Mouse (Mus musculus): ENCODE data around the gene Cd81. TPM values are rescaled to one million over a fixed set of nuclear protein-coding genes. Genes with fewer than 3 reads are reported as not detected.

The Cd81 gene
- polyA plus RNA-seq, 1 experiment from 2014 or later: 455 TPM

- Histone ChIP-seq H3K27me3 (ENCODE audit: control insufficient read depth, insufficient read depth, low read length) (no peaks in the 10 kb centered on the region), H3K27ac (no peak overlapping the region), H3K9me3 (ENCODE audit: control insufficient read depth, low read length) (no peaks in the 10 kb centered on the region), H3K4me1 (replicated peaks; ENCODE audit: control insufficient read depth, insufficient read depth, low read length) (peaks cover 6% of the 10 kb centered on the region), H3K9ac (no peak overlapping the region), H3K4me3 (replicated peaks; ENCODE audit: low read length) (no peak overlapping the region), H3K4me2 (replicated peaks) (no peak overlapping the region), H3K36me3 (replicated peaks; ENCODE audit: control insufficient read depth, insufficient read depth) (0 out of 2 replicates have a peak, but pooled peaks cover 4% of the 10 kb centered on the region)
- no peak for ATAC-seq (ENCODE audit: low FRiP score)
- 84% methylated on average over 5 of the region's 5 CpGs for WGBS
- DNase-seq (ENCODE audit: low spot score): no peak
Measured at GRCm38 (mm10) chr7:143075394-143075793, 22.9 kb downstream of the Cd81 start.

GRCm38 (mm10) chr7:143077351-143077750 lies 24.8 kb downstream of the Cd81 start:
- no peaks in the 10 kb centered on the region for H3K27me3 ChIP-seq (ENCODE audit: control insufficient read depth, insufficient read depth, low read length)
- H3K36me3 ChIP-seq (replicated peaks; ENCODE audit: control insufficient read depth, insufficient read depth): no peaks in the 10 kb centered on the region
- 83% methylated on average over 2 of the region's 2 CpGs for WGBS
- H3K4me3 ChIP-seq (replicated peaks; ENCODE audit: low read length): no peak overlapping the region
- ATAC-seq (ENCODE audit: low FRiP score): no peak
- H3K9me3 ChIP-seq (ENCODE audit: control insufficient read depth, low read length): no peaks in the 10 kb centered on the region
- no peak overlapping the region for H3K9ac ChIP-seq
- H3K27ac ChIP-seq: no peak overlapping the region
- no peak for DNase-seq (ENCODE audit: low spot score)
- no peak overlapping the region for H3K4me2 ChIP-seq (replicated peaks)
- no peaks in the 10 kb centered on the region for H3K4me1 ChIP-seq (replicated peaks; ENCODE audit: control insufficient read depth, insufficient read depth, low read length)

DNA sequence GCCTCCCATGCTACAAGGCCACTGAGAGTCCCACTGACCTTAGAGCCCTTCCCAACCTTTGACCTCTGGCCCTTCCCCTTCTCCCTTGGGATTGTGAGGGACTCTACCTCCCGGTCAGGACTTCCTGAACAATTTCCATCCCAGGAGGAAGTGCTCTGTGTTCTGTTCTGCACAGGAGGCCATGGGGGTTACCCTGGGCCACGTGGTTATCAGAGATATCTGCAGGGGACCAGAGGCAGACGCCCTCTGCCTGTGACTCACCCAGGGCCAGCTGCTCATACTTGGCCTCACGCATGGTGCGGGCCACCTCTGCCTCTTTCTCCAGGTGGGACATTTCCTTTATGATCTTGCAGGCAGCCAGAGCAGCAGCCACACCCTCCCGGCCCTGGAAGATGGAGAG lies 29.5 kb downstream of the Cd81 start:
- Histone ChIP-seq H3K4me2 (replicated peaks) (no peak overlapping the region), H3K27ac (no peak overlapping the region), H3K9ac (no peak overlapping the region), H3K36me3 (replicated peaks; ENCODE audit: control insufficient read depth, insufficient read depth) (no peaks in the 10 kb centered on the region), H3K4me1 (replicated peaks; ENCODE audit: control insufficient read depth, insufficient read depth, low read length) (no peaks in the 10 kb centered on the region), H3K9me3 (ENCODE audit: control insufficient read depth, low read length) (no peaks in the 10 kb centered on the region), H3K27me3 (ENCODE audit: control insufficient read depth, insufficient read depth, low read length) (no peaks in the 10 kb centered on the region; the same call in 1 of the 2 replicates), H3K4me3 (replicated peaks; ENCODE audit: low read length) (no peak overlapping the region)
- ATAC-seq (ENCODE audit: low FRiP score) (no peak), DNase-seq (ENCODE audit: low spot score) (no peak)
- WGBS: 71% methylated on average over 6 of the region's 6 CpGs

DNA sequence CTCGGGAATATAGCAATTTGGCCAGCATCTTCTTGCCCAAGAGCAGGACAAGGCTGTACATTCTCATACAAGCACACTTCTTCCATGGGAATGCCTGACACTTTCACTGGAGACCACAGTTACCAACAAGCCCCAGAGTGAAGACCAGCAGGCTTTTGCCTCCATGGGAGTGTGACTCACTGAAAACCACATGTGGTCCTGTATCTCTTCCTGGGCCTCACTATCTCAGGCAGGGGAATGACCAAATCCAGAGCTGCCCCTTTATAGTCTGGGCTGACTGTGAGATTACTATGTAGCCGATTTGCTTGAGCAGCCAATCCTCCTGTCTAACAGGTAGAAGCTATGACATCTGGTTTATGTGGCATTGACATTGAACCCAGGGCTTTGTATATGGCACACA lies 31.2 kb downstream of the Cd81 start:
- H3K4me1 ChIP-seq (replicated peaks; ENCODE audit: control insufficient read depth, insufficient read depth, low read length): no peaks in the 10 kb centered on the region
- H3K4me3 ChIP-seq (replicated peaks; ENCODE audit: low read length): no peak overlapping the region
- H3K4me2 ChIP-seq (replicated peaks): no peak overlapping the region
- H3K9me3 ChIP-seq (ENCODE audit: control insufficient read depth, low read length): no peaks in the 10 kb centered on the region
- ATAC-seq (ENCODE audit: low FRiP score) (no peak), DNase-seq (ENCODE audit: low spot score) (no peak)
- WGBS: 93% methylated on average over 2 of the region's 2 CpGs
- no peaks in the 10 kb centered on the region; the same call in 1 of the 2 replicates for H3K27me3 ChIP-seq (ENCODE audit: control insufficient read depth, insufficient read depth, low read length)
- H3K36me3 ChIP-seq (replicated peaks; ENCODE audit: control insufficient read depth, insufficient read depth): no peaks in the 10 kb centered on the region
- H3K27ac ChIP-seq: no peak overlapping the region
- no peak overlapping the region for H3K9ac ChIP-seq

DNA sequence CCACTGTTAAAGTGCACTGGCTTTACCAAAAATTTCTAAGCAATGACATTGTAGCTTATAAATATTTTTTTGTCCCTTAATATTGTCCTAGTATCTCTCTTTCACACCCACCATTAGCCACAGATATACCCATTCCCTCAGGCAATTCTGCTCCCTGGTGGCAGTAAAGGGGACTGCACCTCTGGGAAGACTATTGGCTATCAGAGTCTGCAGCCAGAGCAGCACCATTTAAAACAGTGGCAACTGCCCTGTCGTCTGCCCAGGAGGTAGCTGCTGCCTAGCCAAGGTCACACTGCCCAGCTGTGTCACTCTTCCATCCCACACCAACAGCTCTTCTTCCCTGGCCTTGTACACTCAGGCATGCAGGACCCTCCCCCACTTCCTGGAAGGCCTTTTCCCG lies 33.8 kb downstream of the Cd81 start:
- Histone ChIP-seq H3K9me3 (ENCODE audit: control insufficient read depth, low read length) (no peaks in the 10 kb centered on the region), H3K27me3 (ENCODE audit: control insufficient read depth, insufficient read depth, low read length) (no peaks in the 10 kb centered on the region; the same call in 1 of the 2 replicates), H3K4me3 (replicated peaks; ENCODE audit: low read length) (no peak overlapping the region), H3K4me1 (replicated peaks; ENCODE audit: control insufficient read depth, insufficient read depth, low read length) (no peaks in the 10 kb centered on the region), H3K36me3 (replicated peaks; ENCODE audit: control insufficient read depth, insufficient read depth) (no peaks in the 10 kb centered on the region), H3K27ac (peak overlapping the region; percentile 49; the same call in 1 of the 2 replicates), H3K4me2 (replicated peaks) (peak overlapping the region; percentile 12; the same call in 1 of the 2 replicates), H3K9ac (no peak overlapping the region)
- 0 out of 2 replicates have a peak, but pooled peaks have one; percentile 9 for ATAC-seq (ENCODE audit: low FRiP score)
- peak; percentile 49 for DNase-seq (ENCODE audit: low spot score)
- 51% methylated on average over 2 of the region's 2 CpGs for WGBS

DNA sequence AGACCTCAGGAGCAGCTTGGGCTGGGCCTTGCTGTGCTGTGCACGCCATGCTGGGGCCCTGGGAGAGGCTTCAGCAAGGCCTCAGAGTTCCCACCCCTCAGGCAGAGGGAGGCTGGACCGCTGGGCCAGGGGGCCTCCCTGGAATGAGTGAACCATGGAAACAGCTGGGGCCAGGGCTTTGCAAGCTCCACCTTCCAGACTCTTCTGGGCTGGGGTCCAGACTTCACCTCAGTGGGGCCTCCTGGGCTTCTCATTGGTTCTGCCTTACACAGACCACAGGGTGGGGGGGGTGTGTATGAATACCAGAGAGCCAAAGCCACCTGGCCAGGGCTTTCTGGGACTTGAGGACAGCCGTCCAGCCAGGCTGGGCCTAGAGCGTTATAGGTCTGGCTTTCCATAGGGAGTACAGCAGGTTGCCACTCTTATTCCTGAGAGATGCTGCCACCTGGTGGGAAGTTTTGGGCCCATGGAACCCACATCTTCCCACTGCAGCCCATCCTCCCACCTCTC lies 34.6 kb downstream of the Cd81 start:
- Histone ChIP-seq H3K4me2 (replicated peaks) (peak overlapping the region; percentile 12; the same call in 1 of the 2 replicates), H3K36me3 (replicated peaks; ENCODE audit: control insufficient read depth, insufficient read depth) (no peaks in the 10 kb centered on the region), H3K9me3 (ENCODE audit: control insufficient read depth, low read length) (no peaks in the 10 kb centered on the region), H3K27me3 (ENCODE audit: control insufficient read depth, insufficient read depth, low read length) (no peaks in the 10 kb centered on the region; the same call in 1 of the 2 replicates), H3K27ac (no peak overlapping the region), H3K4me1 (replicated peaks; ENCODE audit: control insufficient read depth, insufficient read depth, low read length) (no peaks in the 10 kb centered on the region), H3K4me3 (replicated peaks; ENCODE audit: low read length) (no peak overlapping the region), H3K9ac (no peak overlapping the region)
- 34% methylated on average over 4 of the region's 4 CpGs for WGBS
- DNase-seq (ENCODE audit: low spot score): peak; percentile 39
- peak; percentile 68 for ATAC-seq (ENCODE audit: low FRiP score)

DNA sequence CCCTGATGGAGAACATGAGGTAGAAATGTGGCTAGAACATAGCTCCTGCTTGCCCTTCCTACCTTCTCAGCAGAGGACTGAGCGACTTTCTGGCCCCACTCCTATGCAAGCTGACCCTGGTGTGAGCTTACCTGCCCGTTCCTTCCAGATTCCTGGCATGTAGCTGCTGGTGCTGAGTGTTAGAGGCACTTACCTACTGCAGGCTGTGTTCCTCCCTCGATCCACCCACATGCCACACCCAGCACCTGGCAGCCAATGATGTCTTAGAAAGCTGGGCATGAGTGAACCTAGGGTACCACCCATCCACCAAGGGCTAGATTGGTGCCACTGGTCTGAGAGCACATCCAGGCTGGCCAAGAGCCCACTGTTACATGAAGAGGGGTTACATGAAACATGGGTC lies 41.3 kb downstream of the Cd81 start:
- Histone ChIP-seq H3K27ac (no peak overlapping the region), H3K4me1 (replicated peaks; ENCODE audit: control insufficient read depth, insufficient read depth, low read length) (no peaks in the 10 kb centered on the region), H3K27me3 (ENCODE audit: control insufficient read depth, insufficient read depth, low read length) (no peaks in the 10 kb centered on the region), H3K36me3 (replicated peaks; ENCODE audit: control insufficient read depth, insufficient read depth) (no peaks in the 10 kb centered on the region), H3K4me2 (replicated peaks) (no peak overlapping the region), H3K9ac (no peak overlapping the region), H3K4me3 (replicated peaks; ENCODE audit: low read length) (no peak overlapping the region), H3K9me3 (ENCODE audit: control insufficient read depth, low read length) (no peaks in the 10 kb centered on the region)
- no peak for DNase-seq (ENCODE audit: low spot score)
- WGBS: 73% methylated on average over 3 of the region's 3 CpGs
- no peak for ATAC-seq (ENCODE audit: low FRiP score)

GRCm38 (mm10) chr7:143094592-143095553 lies 42.3 kb downstream of the Cd81 start, which contains the start of gene Trpm5:
Gene Trpm5 (minus strand): TSS chr7:143094642.
- Histone ChIP-seq H3K9ac (no peak within 1 kb of the TSS), H3K4me1 (replicated peaks; ENCODE audit: control insufficient read depth, insufficient read depth, low read length) (no peaks in the 10 kb centered on the region), H3K4me3 (replicated peaks; ENCODE audit: low read length) (no peak within 1 kb of the TSS), H3K27me3 (ENCODE audit: control insufficient read depth, insufficient read depth, low read length) (no peaks in the 10 kb centered on the region), H3K27ac (no peak within 1 kb of the TSS), H3K36me3 (replicated peaks; ENCODE audit: control insufficient read depth, insufficient read depth) (no peaks in the 10 kb centered on the region), H3K9me3 (ENCODE audit: control insufficient read depth, low read length) (no peaks in the 10 kb centered on the region), H3K4me2 (replicated peaks) (no peak within 1 kb of the TSS)
- WGBS: 53% methylated on average over 10 of the region's 10 CpGs
- DNase-seq (ENCODE audit: low spot score) (peak; percentile 59), ATAC-seq (ENCODE audit: low FRiP score) (no peak)

GRCm38 (mm10) chr7:143095554-143095907 lies 43.0 kb downstream of the Cd81 start:
- H3K4me2 ChIP-seq (replicated peaks): no peak overlapping the region
- H3K4me1 ChIP-seq (replicated peaks; ENCODE audit: control insufficient read depth, insufficient read depth, low read length): no peaks in the 10 kb centered on the region
- no peaks in the 10 kb centered on the region for H3K36me3 ChIP-seq (replicated peaks; ENCODE audit: control insufficient read depth, insufficient read depth)
- H3K4me3 ChIP-seq (replicated peaks; ENCODE audit: low read length): no peak overlapping the region
- no peaks in the 10 kb centered on the region for H3K9me3 ChIP-seq (ENCODE audit: control insufficient read depth, low read length)
- no peak overlapping the region for H3K9ac ChIP-seq
- whole genome bisulfite sequencing: 45% methylated on average over 1 of the region's 1 CpGs
- no peak for ATAC-seq (ENCODE audit: low FRiP score)
- no peak for DNase-seq (ENCODE audit: low spot score)
- H3K27ac ChIP-seq: no peak overlapping the region
- no peaks in the 10 kb centered on the region for H3K27me3 ChIP-seq (ENCODE audit: control insufficient read depth, insufficient read depth, low read length)
